Mouse (Mus musculus) heart, postnatal 0 days (tissue): ENCODE results near the gene Cdh13. TPM values are rescaled to one million over a fixed set of nuclear protein-coding genes. Genes with fewer than 3 reads are reported as not detected.

Experiments
- ATAC-seq: fragments of 200-750 bp; cut with Nextera tagmentation; 2 replicates; pipeline ENCODE4 v1.8.0; 2017; ENCODE audit warnings: low read depth, moderate number of reproducible peaks, moderate library complexity; ENCODE audit not compliant: insufficient read depth
- DNase-seq: peaks from one replicate; pipeline ENCODE4 v3.0.0-alpha.2; 2016; ENCODE audit warnings: low spot score
- H3K27ac ChIP-seq: fragments of 300-500 bp; sonication (generic); 2 replicates; pipeline ENCODE4 v1.5.1; 2014; ENCODE audit warnings: low read depth, mild to moderate bottlenecking
- H3K27me3 ChIP-seq: fragments of 300-500 bp; sonication (generic); 2 replicates; pipeline ENCODE4 v1.6.1; 2014; ENCODE audit warnings: low read length, mixed read lengths; ENCODE audit not compliant: control insufficient read depth, insufficient read depth
- H3K36me3 ChIP-seq: fragments of 300-500 bp; sonication (generic); replicated peaks from 2 replicates; pipeline ENCODE4 v1.6.1; 2014; ENCODE audit warnings: low read length, mixed read lengths; ENCODE audit not compliant: control insufficient read depth, insufficient read depth
- H3K4me1 ChIP-seq: fragments of 300-500 bp; sonication (generic); 2 replicates; pipeline ENCODE4 v1.6.1; 2014; ENCODE audit warnings: antibody characterized with exemption; ENCODE audit not compliant: control insufficient read depth, insufficient read depth
- H3K4me2 ChIP-seq: fragments of 300-500 bp; sonication (generic); 2 replicates; pipeline ENCODE4 v1.6.1; 2014; ENCODE audit warnings: low read depth, mild to moderate bottlenecking, low read length, moderate library complexity
- H3K4me3 ChIP-seq: fragments of 300-500 bp; sonication (generic); 2 replicates; pipeline ENCODE4 v1.5.1; 2014; ENCODE audit warnings: low read depth, low read length
- H3K9ac ChIP-seq: fragments of 300-500 bp; sonication (generic); replicated peaks from 2 replicates; pipeline ENCODE4 v1.6.1; 2014; ENCODE audit warnings: low read depth, low read length, mixed read lengths
- H3K9me3 ChIP-seq: fragments of 300-500 bp; sonication (generic); replicated peaks from 2 replicates; pipeline ENCODE4 v1.6.1; 2016; ENCODE audit warnings: low read length; ENCODE audit not compliant: control insufficient read depth
- CTCF ChIP-seq: IDR thresholded peaks from 2 replicates; pipeline ENCODE4 v1.5.1; 2016; ENCODE audit warnings: antibody characterized with exemption, control low read depth, low read depth
- EP300 ChIP-seq: IDR thresholded peaks from 2 replicates; pipeline ENCODE4 v1.6.1; 2016; ENCODE audit warnings: antibody characterized with exemption, low read depth
- WGBS: fragments of 180-500 bp; shearing (Covaris S2); extraction: QIAGEN DNeasy Blood & Tissue Kit; methylation state at CpG from one replicate; pipeline ENCODE4 v1.1.7; 2014; 5-methylcytosine and 5-hydroxymethylcytosine counted together
- polyA plus RNA-seq: library from polyadenylated mRNA; unstranded; fragments of >200 nt; fragmentation: Nextera tagmentation; extraction: Ambion mirVana; gene quantifications from 2 replicates; pipeline ENCODE4 v1.2.1, GENCODE M21; 2015
- total RNA-seq: library from RNA; depleted of rRNA; stranded (reverse); fragments of >200 nt; gene quantifications from 2 replicates; pipeline ENCODE4 v1.2.3, GENCODE M21; 2014; ENCODE audit warnings: low replicate concordance

Cdh13 gene
- total and polyA plus RNA-seq, 2 experiments from 2014 or later = 109 to 136 TPM

DNA sequence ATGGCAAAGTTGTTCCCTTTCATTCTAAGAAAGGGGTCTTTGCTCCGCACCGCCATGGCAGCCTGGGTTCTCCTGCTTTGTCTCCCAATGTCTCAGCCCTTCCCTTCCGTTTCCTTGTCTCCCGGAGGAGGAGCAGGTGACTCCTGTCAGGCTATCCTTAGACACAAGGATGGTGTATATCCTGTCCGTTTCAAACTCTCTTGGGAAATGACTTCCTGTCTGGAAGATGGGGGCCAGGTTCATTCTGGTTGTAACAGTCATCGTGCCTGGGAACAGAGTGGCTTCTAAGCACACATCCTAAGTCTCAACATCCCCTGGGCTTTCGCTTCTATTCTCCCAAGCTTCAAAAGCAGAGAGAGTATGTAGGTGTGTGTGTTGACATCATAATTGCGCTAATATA is 571.1 kb downstream of the Cdh13 start:
- DNase-seq (no peak), ATAC-seq (no peak)
- no peak overlapping the region for H3K4me3 ChIP-seq
- 67% methylated on average over 8 of the region's 8 CpGs for WGBS
- H3K4me1 ChIP-seq = 0 out of 2 replicates have a peak, but pooled peaks cover 3% of the 10 kb centered on the region
- no peak overlapping the region for H3K27ac ChIP-seq
- H3K9ac ChIP-seq = no peak overlapping the region
- H3K4me2 ChIP-seq = no peak overlapping the region
- no peaks in the 10 kb centered on the region for H3K27me3 ChIP-seq
- TF ChIP-seq CTCF (no peak), EP300 (no peak)
- H3K9me3 ChIP-seq = no peaks in the 10 kb centered on the region
- no peaks in the 10 kb centered on the region for H3K36me3 ChIP-seq

DNA sequence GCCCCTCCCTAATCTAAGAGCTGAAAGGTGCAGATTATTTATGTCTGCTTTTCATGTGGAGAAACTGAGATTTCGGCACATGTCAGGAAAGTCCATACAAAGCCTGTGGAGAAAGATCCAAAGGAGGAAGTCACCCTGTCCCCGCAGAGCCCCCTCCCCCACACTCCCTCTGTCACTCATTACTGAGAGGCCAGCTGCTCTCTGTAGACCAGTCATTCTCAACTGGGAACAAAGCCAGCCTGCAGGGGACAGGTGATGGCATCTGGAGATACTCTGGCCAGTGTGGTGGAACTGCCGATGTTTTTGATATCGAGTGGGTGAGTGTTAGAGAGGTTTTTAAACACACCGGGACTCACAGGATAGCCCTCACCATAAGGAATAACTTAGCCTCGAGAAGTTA is 582.8 kb downstream of the Cdh13 start:
- 48% methylated on average over 6 of the region's 6 CpGs for WGBS
- TF ChIP-seq EP300 = no peak
- no peak for TF ChIP-seq CTCF
- no peaks in the 10 kb centered on the region for H3K4me1 ChIP-seq
- H3K27ac ChIP-seq = no peak overlapping the region
- no peaks in the 10 kb centered on the region for H3K9me3 ChIP-seq
- no peaks in the 10 kb centered on the region for H3K36me3 ChIP-seq
- H3K4me3 ChIP-seq = no peak overlapping the region
- DNase-seq (no peak), ATAC-seq (no peak)
- H3K9ac ChIP-seq = no peak overlapping the region
- no peaks in the 10 kb centered on the region for H3K27me3 ChIP-seq
- no peak overlapping the region for H3K4me2 ChIP-seq

DNA sequence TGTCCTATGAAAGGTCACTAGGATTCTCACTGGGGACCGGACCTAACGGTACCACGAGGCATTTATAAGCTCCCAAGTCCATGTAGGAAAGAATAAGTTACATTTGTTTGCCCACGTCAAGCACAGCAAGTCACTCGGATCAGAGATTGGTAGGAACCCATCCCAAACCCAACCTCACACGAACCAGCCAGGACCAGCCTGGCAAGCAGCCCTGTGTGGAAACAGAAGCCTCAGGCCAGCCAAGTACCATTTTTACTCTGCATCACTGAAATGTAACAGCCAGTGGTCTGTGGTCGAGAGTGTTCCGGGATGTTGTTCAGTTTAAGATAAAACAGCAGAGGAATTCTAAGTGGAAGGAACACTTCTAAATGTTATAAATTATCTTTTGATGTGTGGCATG is 587.2 kb downstream of the Cdh13 start:
- H3K9me3 ChIP-seq = no peaks in the 10 kb centered on the region
- DNase-seq (no peak), ATAC-seq (no peak)
- no peak overlapping the region for H3K4me3 ChIP-seq
- TF ChIP-seq CTCF (no peak), EP300 (no peak)
- H3K27me3 ChIP-seq = no peaks in the 10 kb centered on the region
- H3K9ac ChIP-seq = no peak overlapping the region
- no peak overlapping the region for H3K4me2 ChIP-seq
- no peaks in the 10 kb centered on the region for H3K36me3 ChIP-seq
- 77% methylated on average over 8 of the region's 8 CpGs for WGBS
- no peaks in the 10 kb centered on the region for H3K4me1 ChIP-seq
- H3K27ac ChIP-seq = no peak overlapping the region

DNA sequence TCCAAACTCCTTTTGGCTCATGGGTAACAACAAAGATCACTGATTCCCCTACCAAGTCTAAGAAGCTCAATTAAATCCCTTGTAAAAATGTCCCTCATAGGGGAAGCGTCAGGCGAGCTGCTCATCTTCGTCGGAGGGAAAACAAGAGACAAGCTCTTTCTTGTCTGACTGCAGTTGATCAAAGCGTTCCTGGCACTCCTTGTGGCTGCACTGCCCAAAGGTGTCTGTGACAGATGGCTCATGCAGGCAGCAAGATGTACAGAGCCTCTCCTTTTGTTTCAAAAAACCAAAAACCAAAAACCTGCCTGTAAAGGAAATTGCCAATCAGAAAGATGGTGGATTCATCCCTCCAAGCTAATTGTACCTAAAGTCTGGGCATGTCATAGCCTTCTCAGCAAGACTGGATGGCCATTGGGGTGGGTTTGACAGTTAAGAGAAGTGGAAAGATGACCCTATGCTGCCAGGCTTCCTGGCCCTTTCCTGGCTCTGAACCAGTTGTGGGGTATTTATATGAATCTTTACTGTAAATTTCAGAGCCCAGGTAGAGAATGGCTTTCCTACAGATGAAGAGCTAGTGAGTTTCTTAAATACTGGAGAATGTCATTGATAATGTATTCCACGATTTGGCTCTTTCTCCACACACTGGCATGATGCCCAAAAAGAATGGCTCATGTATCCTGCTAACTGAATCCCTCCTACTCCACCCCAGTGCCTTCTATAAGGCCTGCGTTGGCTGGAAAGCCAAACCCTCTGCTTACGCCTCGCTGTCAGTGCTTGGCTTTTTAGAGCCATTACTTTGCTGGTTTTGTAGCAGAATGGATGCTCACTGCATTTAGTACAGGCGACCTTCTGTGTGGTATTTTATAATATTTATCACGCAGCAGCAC is 596.6 kb downstream of the Cdh13 start:
- Histone ChIP-seq H3K36me3 (no peaks in the 10 kb centered on the region), H3K9me3 (0 out of 2 replicates have a peak, but pooled peaks cover 4% of the 10 kb centered on the region), H3K4me1 (no peaks in the 10 kb centered on the region), H3K27ac (no peak overlapping the region), H3K4me3 (no peak overlapping the region), H3K4me2 (no peak overlapping the region), H3K27me3 (no peaks in the 10 kb centered on the region), H3K9ac (no peak overlapping the region)
- WGBS = 73% methylated on average over 11 of the region's 11 CpGs
- DNase-seq (no peak), ATAC-seq (no peak)
- no peak for TF ChIP-seq CTCF
- TF ChIP-seq EP300 = no peak

DNA sequence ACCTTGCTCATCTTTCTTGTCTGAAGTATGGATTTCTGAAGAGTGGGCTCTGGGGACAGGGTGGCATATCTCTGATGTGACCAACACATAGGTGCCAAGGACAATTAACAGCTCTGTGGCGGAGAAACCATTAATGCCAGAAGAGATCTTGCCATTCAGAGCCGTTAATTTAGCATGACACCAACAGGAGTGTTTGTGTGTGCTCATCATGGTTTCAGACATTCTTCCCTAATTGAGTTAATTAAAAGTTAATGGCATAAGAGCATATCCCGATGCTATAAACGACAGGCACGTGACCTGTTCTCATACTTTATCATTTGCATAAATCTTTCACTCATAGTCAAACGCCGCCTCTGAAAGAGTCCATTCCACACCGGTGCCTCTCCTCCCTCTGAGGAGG is 600.8 kb downstream of the Cdh13 start:
- DNase-seq (no peak), ATAC-seq (no peak)
- no peaks in the 10 kb centered on the region for H3K36me3 ChIP-seq
- H3K4me3 ChIP-seq = no peak overlapping the region
- H3K27ac ChIP-seq = no peak overlapping the region
- no peaks in the 10 kb centered on the region for H3K9me3 ChIP-seq
- H3K4me2 ChIP-seq = no peak overlapping the region
- 85% methylated on average over 8 of the region's 8 CpGs for whole genome bisulfite sequencing
- no peaks in the 10 kb centered on the region for H3K4me1 ChIP-seq
- TF ChIP-seq EP300 = no peak
- no peak for TF ChIP-seq CTCF
- H3K9ac ChIP-seq = no peak overlapping the region
- H3K27me3 ChIP-seq = no peaks in the 10 kb centered on the region

DNA sequence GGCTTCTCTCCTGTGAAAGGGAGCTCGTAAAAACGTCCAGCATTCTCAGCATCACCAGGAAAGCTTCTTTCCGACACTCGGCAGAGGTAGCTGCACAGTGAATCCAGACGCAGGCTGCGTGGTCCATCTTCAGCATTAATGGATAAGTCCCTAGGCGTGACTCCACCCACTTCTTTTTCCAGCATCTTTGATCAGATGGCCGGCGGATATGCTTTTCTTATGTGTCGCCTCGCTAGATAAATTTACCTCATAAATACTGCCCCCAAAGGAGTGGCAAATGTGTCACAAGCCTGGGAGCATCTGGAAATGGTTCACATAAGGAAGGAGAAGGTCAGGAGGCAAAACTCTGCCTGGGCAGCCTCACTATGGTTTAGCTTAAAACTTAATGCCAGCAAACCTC is 601.5 kb downstream of the Cdh13 start:
- no peak for TF ChIP-seq CTCF
- Histone ChIP-seq H3K36me3 (no peaks in the 10 kb centered on the region), H3K4me2 (no peak overlapping the region), H3K4me3 (no peak overlapping the region), H3K27me3 (no peaks in the 10 kb centered on the region), H3K9me3 (no peaks in the 10 kb centered on the region), H3K4me1 (no peaks in the 10 kb centered on the region), H3K9ac (no peak overlapping the region), H3K27ac (no peak overlapping the region)
- 82% methylated on average over 11 of the region's 11 CpGs for WGBS
- ATAC-seq (no peak), DNase-seq (no peak)
